Mouse (Mus musculus) myocyte (in vitro differentiated cells): Measurements from ENCODE around the gene Eif2ak4. TPM values are rescaled to one million over a fixed set of nuclear protein-coding genes. Genes with fewer than 3 reads are reported as not detected.

Experiments used
- H3K27me3 ChIP-seq: one replicate; pipeline ENCODE4 v1.6.1; 2011; ENCODE audit not compliant: control insufficient read depth, insufficient read depth, insufficient read length
- H3K36me3 ChIP-seq: one replicate; pipeline ENCODE4 v1.6.1; 2011; ENCODE audit not compliant: control insufficient read depth, insufficient read depth
- H3K4me2 ChIP-seq: one replicate; pipeline ENCODE4 v1.6.1; 2011; ENCODE audit warnings: low read depth, control low read depth
- H3K4me3 ChIP-seq: one replicate; pipeline ENCODE4 v1.5.1; 2011; ENCODE audit warnings: mild to moderate bottlenecking, control low read depth, moderate library complexity
- H3K79me2 ChIP-seq: one replicate; pipeline ENCODE4 v1.6.1; 2011; ENCODE audit not compliant: control insufficient read depth, insufficient read depth
- H3ac ChIP-seq: one replicate; pipeline ENCODE4 v1.6.1; 2011; ENCODE audit not compliant: control insufficient read depth, insufficient read length
- CEBPB ChIP-seq: IDR thresholded peaks from 2 replicates; pipeline ENCODE4 v1.6.1; 2011; ENCODE audit warnings: mild to moderate bottlenecking, moderate library complexity; ENCODE audit not compliant: poor library complexity, insufficient read depth, severe bottlenecking
- E2F4 ChIP-seq: IDR thresholded peaks from one replicate; pipeline ENCODE4 v1.6.1; 2011; ENCODE audit warnings: mild to moderate bottlenecking, control low read depth, moderate library complexity; ENCODE audit not compliant: insufficient read depth
- MAX ChIP-seq: IDR thresholded peaks from one replicate; pipeline ENCODE4 v1.6.1; 2011; ENCODE audit warnings: low read depth, mild to moderate bottlenecking, control low read depth
- MYOD1 ChIP-seq, 3 experiments: IDR thresholded peaks; one replicate each; pipeline ENCODE4 v1.6.1; 2011; ENCODE audit warnings: control low read depth in 2 of 3, low read depth in 2 of 3, mild to moderate bottlenecking in 2 of 3, moderate library complexity in 1 of 3; ENCODE audit not compliant: insufficient read length in 2 of 3, control insufficient read depth in 1 of 3
- MYOG ChIP-seq, 3 experiments: IDR thresholded peaks; one replicate each; pipeline ENCODE4 v1.6.1; 2011; ENCODE audit warnings: control low read depth in 2 of 3, low read depth in 2 of 3, mild to moderate bottlenecking in 2 of 3; ENCODE audit not compliant: insufficient read length in 2 of 3, control insufficient read depth in 1 of 3, insufficient read depth in 1 of 3
- POLR2A ChIP-seq: IDR thresholded peaks from one replicate; pipeline ENCODE4 v1.6.1; 2011; ENCODE audit warnings: low read depth, mild to moderate bottlenecking, control low read depth, moderate library complexity; ENCODE audit not compliant: insufficient read length
- POLR2AphosphoS2 ChIP-seq: IDR thresholded peaks from one replicate; pipeline ENCODE4 v1.6.1; 2011; ENCODE audit warnings: low read depth, control low read depth; ENCODE audit not compliant: insufficient read length
- REST ChIP-seq: IDR thresholded peaks from one replicate; pipeline ENCODE4 v1.6.1; 2011; ENCODE audit warnings: mild to moderate bottlenecking, control low read depth, moderate library complexity; ENCODE audit not compliant: insufficient read depth, insufficient read length
- SRF ChIP-seq: IDR thresholded peaks from one replicate; pipeline ENCODE4 v1.6.1; 2011; ENCODE audit warnings: low read depth; ENCODE audit not compliant: control insufficient read depth, insufficient read length
- TCF12 ChIP-seq: IDR thresholded peaks from one replicate; pipeline ENCODE4 v1.6.1; 2011; ENCODE audit warnings: mild to moderate bottlenecking, control low read depth; ENCODE audit not compliant: poor library complexity, insufficient read depth, severe bottlenecking
- TCF3 ChIP-seq: IDR thresholded peaks from one replicate; pipeline ENCODE4 v1.6.1; 2011; ENCODE audit warnings: low read depth, control low read depth; ENCODE audit not compliant: insufficient read length
- USF1 ChIP-seq: IDR thresholded peaks from one replicate; pipeline ENCODE4 v1.6.1; 2011; ENCODE audit warnings: low read depth, mild to moderate bottlenecking, control low read depth, moderate library complexity
- polyA plus RNA-seq: library from polyadenylated mRNA; unstranded; fragments of >200 nt; fragmentation: generic; extraction: Trizol; gene quantifications from one replicate; pipeline ENCODE4 v1.2.1, GENCODE M21; 2012; ENCODE audit warnings: missing spikeins

Gene Eif2ak4
- polyA plus RNA-seq, 1 experiment: 4.7 TPM

DNA sequence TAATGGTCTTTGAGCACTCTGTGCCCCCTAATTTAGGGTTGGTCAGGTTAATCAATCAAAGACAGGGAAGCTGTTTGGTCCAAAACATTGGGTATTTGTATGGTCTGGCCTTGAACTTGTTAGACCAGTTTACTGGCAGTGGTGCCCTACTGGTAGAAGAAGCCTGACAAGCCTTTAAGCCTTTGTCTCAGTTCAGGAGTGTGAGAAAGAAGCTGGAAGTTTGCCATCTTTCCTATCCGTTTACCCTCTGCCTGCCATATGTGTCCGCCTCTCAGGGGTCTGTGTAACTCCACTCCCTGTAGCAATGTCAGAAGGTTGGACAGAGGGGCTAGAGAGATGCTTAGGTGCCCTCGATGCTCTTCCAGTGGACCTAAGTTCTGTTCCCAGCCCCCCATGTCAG lies 76.0 kb downstream of the Eif2ak4 start:
- H3K36me3 ChIP-seq: peaks cover 13% of the 10 kb centered on the region
- H3K4me2 ChIP-seq: no peak overlapping the region
- H3K27me3 ChIP-seq: no peaks in the 10 kb centered on the region
- H3K79me2 ChIP-seq: no peaks in the 10 kb centered on the region
- no peak overlapping the region for H3ac ChIP-seq
- no peak for TF ChIP-seq POLR2A
- TF ChIP-seq REST: no peak
- TF ChIP-seq MYOG (IDR thresholded peaks at IDR 0.05; ENCODE audit: control insufficient read depth in 1 of 3, insufficient read depth in 1 of 3, insufficient read length in 2 of 3, low read depth in 2 of 3): no peak
- TF ChIP-seq CEBPB: no peak
- no peak for TF ChIP-seq MAX
- TF ChIP-seq USF1: no peak
- TF ChIP-seq MYOD1 (IDR thresholded peaks at IDR 0.05; ENCODE audit: control insufficient read depth in 1 of 3, insufficient read length in 2 of 3, low read depth in 2 of 3): no peak
- no peak for TF ChIP-seq TCF3
- TF ChIP-seq E2F4: no peak
- no peak for TF ChIP-seq TCF12
- TF ChIP-seq POLR2AphosphoS2: no peak
- no peak for TF ChIP-seq SRF
- H3K4me3 ChIP-seq: no peak overlapping the region

DNA sequence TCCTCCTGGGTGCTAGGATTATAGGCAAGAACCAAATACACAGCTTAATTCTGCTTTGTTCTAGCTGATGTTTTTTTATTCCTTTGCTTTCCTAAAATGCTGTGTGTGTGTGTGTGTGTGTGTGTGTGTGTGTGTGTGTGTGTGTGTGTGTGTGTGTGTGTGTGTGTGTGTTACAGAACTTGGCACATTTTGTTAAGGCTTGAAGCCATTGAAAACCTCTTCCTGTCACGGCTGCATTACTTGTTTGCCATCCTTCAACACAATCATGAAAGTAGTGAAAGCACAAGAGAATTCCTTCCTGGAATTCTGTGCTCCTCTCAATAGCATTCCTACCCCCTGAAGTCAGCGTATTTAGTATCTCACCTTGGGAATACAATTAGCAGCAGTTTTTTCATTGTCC lies 77.5 kb downstream of the Eif2ak4 start:
- Histone ChIP-seq H3K4me2 (no peak overlapping the region), H3K4me3 (no peak overlapping the region), H3ac (no peak overlapping the region), H3K79me2 (no peaks in the 10 kb centered on the region), H3K27me3 (no peaks in the 10 kb centered on the region), H3K36me3 (peaks cover 25% of the 10 kb centered on the region)
- TF ChIP-seq POLR2A: no peak
- TF ChIP-seq SRF: no peak
- no peak for TF ChIP-seq USF1
- no peak for TF ChIP-seq E2F4
- TF ChIP-seq CEBPB: no peak

DNA sequence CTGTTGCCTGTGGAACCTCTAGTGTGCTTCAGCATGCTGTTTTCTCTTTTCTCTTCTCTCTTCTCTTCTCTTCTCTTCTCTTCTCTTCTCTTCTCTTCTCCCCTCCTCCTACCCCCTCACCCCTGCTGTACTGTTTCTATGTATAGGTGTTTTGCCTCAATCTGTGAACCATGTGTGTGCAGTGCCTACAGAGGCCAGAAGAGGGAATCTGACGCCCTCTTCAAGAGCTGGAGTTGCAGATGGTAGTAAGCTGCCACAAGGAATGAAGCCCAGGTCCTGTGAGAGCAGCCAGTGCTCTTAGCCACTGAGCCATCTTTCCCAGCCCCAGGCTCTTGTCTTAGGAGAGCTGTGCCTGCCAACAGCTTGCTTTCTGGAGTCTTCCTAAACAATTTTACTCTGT lies 78.2 kb downstream of the Eif2ak4 start:
- Histone ChIP-seq H3K36me3 (peaks cover 32% of the 10 kb centered on the region), H3K4me2 (no peak overlapping the region), H3K79me2 (no peaks in the 10 kb centered on the region), H3K4me3 (no peak overlapping the region), H3ac (no peak overlapping the region), H3K27me3 (no peaks in the 10 kb centered on the region)
- TF ChIP-seq MYOG (IDR thresholded peaks at IDR 0.05; ENCODE audit: control insufficient read depth in 1 of 3, insufficient read depth in 1 of 3, insufficient read length in 2 of 3, low read depth in 2 of 3) (no peak), MYOD1 (IDR thresholded peaks at IDR 0.05; ENCODE audit: control insufficient read depth in 1 of 3, insufficient read length in 2 of 3, low read depth in 2 of 3) (no peak), POLR2AphosphoS2 (no peak), SRF (no peak), TCF3 (no peak), USF1 (no peak), E2F4 (no peak), REST (no peak), POLR2A (no peak), TCF12 (no peak), MAX (no peak), CEBPB (no peak)

DNA sequence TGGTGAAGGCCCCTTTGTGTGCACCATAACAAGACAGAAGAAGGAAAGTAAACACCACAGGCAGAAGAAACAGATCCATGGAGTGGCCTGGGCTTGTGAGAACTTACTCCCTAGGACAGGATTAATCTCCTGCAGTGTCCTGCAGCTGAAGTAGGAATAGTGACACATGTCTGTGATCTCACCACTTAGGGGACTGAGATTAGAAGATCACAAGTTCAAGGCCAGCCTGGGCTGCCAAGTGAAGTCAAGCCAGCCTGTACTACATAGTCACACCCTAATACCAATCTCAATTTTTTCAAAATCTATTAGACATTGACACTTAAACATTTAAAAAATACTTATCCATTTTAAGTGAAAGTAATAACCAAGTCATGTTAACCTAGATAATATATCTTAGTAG lies 79.9 kb downstream of the Eif2ak4 start:
- Histone ChIP-seq H3K27me3 (no peaks in the 10 kb centered on the region), H3K36me3 (peaks cover 45% of the 10 kb centered on the region), H3K4me2 (no peak overlapping the region)

More for the DNA sequence above, 79.9 kb downstream of the Eif2ak4 start:
- H3K4me3 ChIP-seq: no peak overlapping the region
- no peaks in the 10 kb centered on the region for H3K79me2 ChIP-seq
- H3ac ChIP-seq: no peak overlapping the region
- no peak for TF ChIP-seq POLR2A
- TF ChIP-seq TCF12: no peak
- no peak for TF ChIP-seq E2F4
- TF ChIP-seq MYOG (IDR thresholded peaks at IDR 0.05; ENCODE audit: control insufficient read depth in 1 of 3, insufficient read depth in 1 of 3, insufficient read length in 2 of 3, low read depth in 2 of 3): no peak
- TF ChIP-seq REST: no peak
- TF ChIP-seq MYOD1 (IDR thresholded peaks at IDR 0.05; ENCODE audit: control insufficient read depth in 1 of 3, insufficient read length in 2 of 3, low read depth in 2 of 3): no peak
- TF ChIP-seq MAX: no peak
- no peak for TF ChIP-seq POLR2AphosphoS2
- TF ChIP-seq SRF: no peak
- no peak for TF ChIP-seq CEBPB
- no peak for TF ChIP-seq TCF3
- no peak for TF ChIP-seq USF1
